Mouse (Mus musculus): ENCODE measurements at regions not wholly inside any gene's neighbourhood (a gene's known extent, or its start where the extent isn't known, plus 50 kb on each side); places are given as distances from the start of the nearest gene placed in this dataset.

DNA sequence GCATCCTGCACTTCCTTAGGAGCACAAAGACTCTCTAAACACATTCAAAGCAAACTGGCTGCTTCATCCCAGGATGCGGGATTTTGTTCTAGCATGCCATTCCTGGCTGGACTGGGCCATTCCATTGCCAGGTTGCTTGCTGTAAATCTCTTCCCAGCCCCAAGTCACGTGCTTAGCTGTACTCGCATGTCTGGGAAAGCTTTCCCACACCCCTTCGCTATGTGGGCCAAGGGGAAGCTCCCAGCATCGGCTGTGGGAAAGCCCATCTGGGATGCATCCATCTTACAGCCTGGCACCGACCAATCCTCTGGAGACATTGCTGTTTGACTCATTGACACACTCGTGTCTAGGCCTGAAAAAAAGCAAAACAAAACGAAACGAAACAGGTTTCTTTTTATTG is 84.5 kb upstream of the Cpeb2 start:
- TF ChIP-seq CTCF (IDR thresholded peaks at IDR 0.05; ENCODE audit: low read depth) = no peak
- 61% methylated on average over 9 of the region's 9 CpGs for WGBS
- Histone ChIP-seq H3K27ac (ENCODE audit: low read depth, low read length) (no peak overlapping the region), H3K4me1 (ENCODE audit: insufficient read depth) (no peaks in the 10 kb centered on the region), H3K36me3 (ENCODE audit: insufficient read depth) (no peaks in the 10 kb centered on the region), H3K9ac (no peak overlapping the region), H3K9me3 (ENCODE audit: low read length) (no peaks in the 10 kb centered on the region), H3K27me3 (ENCODE audit: insufficient read depth, low read length) (no peaks in the 10 kb centered on the region; the same call in 1 of the 2 replicates), H3K4me2 (ENCODE audit: low read depth) (no peak overlapping the region), H3K4me3 (ENCODE audit: low read depth, low read length) (no peak overlapping the region)
- DNase-seq = peak; percentile 35
- peak; percentile 64 for ATAC-seq

DNA sequence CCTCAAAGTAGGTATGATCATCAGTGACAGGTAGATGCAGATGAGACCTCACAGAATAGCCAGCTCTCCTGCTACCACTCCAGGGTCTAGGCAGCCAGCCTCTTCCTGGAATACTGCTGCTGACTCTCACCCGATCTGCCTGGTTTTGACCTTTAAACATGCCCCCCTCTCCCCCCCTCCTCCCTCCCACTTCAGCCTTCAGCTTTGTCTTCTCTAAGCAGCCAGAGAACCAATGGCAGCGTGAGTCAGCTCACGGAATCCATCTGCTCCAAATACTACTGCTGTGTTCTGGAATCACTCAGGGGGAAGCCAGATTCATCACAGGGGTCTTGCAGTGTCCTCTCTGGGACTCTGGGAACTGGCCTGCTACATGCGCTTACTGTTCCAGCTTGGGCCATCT is 83.4 kb upstream of the Cpeb2 start:
- Histone ChIP-seq H3K4me3 (ENCODE audit: low read depth, low read length) (no peak overlapping the region), H3K9me3 (ENCODE audit: low read length) (no peaks in the 10 kb centered on the region), H3K27ac (ENCODE audit: low read depth, low read length) (no peak overlapping the region), H3K4me1 (ENCODE audit: insufficient read depth) (no peaks in the 10 kb centered on the region), H3K9ac (no peak overlapping the region), H3K27me3 (ENCODE audit: insufficient read depth, low read length) (no peaks in the 10 kb centered on the region; the same call in 1 of the 2 replicates), H3K4me2 (ENCODE audit: low read depth) (no peak overlapping the region), H3K36me3 (ENCODE audit: insufficient read depth) (no peaks in the 10 kb centered on the region)
- TF ChIP-seq CTCF (IDR thresholded peaks at IDR 0.05; ENCODE audit: low read depth) = no peak
- ATAC-seq = no peak
- no peak for DNase-seq
- WGBS = 56% methylated on average over 4 of the region's 4 CpGs

GRCm38 (mm10) chr5:43151099-43151774 is 81.7 kb upstream of the Cpeb2 start:
- Histone ChIP-seq H3K4me1 (ENCODE audit: insufficient read depth) (no peaks in the 10 kb centered on the region), H3K27ac (ENCODE audit: low read depth, low read length) (no peak overlapping the region)
- 80% methylated on average over 3 of the region's 3 CpGs for WGBS

GRCm38 (mm10) chr5:43152119-43152611 is 80.8 kb upstream of the Cpeb2 start:
- 22% methylated on average over 8 of the region's 8 CpGs for WGBS
- Histone ChIP-seq H3K27ac (ENCODE audit: low read depth, low read length) (no peak overlapping the region), H3K27me3 (ENCODE audit: insufficient read depth, low read length) (no peaks in the 10 kb centered on the region), H3K4me2 (ENCODE audit: low read depth) (no peak overlapping the region), H3K9ac (no peak overlapping the region), H3K9me3 (ENCODE audit: low read length) (no peaks in the 10 kb centered on the region), H3K4me1 (ENCODE audit: insufficient read depth) (no peaks in the 10 kb centered on the region), H3K4me3 (ENCODE audit: low read depth, low read length) (no peak overlapping the region), H3K36me3 (ENCODE audit: insufficient read depth) (no peaks in the 10 kb centered on the region)
- peak; percentile 31 for DNase-seq
- no peak for TF ChIP-seq CTCF (IDR thresholded peaks at IDR 0.05; ENCODE audit: low read depth)
- peak; percentile 57 for ATAC-seq

More at GRCm38 (mm10) chr5:43151099-43151774, 81.7 kb upstream of the Cpeb2 start:
- Histone ChIP-seq H3K36me3 (ENCODE audit: insufficient read depth) (no peaks in the 10 kb centered on the region), H3K4me2 (ENCODE audit: low read depth) (no peak overlapping the region), H3K27me3 (ENCODE audit: insufficient read depth, low read length) (no peaks in the 10 kb centered on the region), H3K9me3 (ENCODE audit: low read length) (no peaks in the 10 kb centered on the region), H3K9ac (no peak overlapping the region), H3K4me3 (ENCODE audit: low read depth, low read length) (no peak overlapping the region)
- DNase-seq = no peak
- ATAC-seq = no peak
- no peak for TF ChIP-seq CTCF (IDR thresholded peaks at IDR 0.05; ENCODE audit: low read depth)

- no peak overlapping the region for H3K9ac ChIP-seq
- H3K27ac ChIP-seq (ENCODE audit: low read depth, low read length) = no peak overlapping the region
- H3K27me3 ChIP-seq (ENCODE audit: insufficient read depth, low read length) = no peaks in the 10 kb centered on the region
- no peak for ATAC-seq
- H3K4me1 ChIP-seq (ENCODE audit: insufficient read depth) = no peaks in the 10 kb centered on the region
- H3K9me3 ChIP-seq (ENCODE audit: low read length) = no peaks in the 10 kb centered on the region
- no peaks in the 10 kb centered on the region for H3K36me3 ChIP-seq (ENCODE audit: insufficient read depth)
- TF ChIP-seq CTCF (IDR thresholded peaks at IDR 0.05; ENCODE audit: low read depth) = no peak
- 37% methylated on average over 1 of the region's 1 CpGs for WGBS
- DNase-seq = no peak
- no peak overlapping the region for H3K4me3 ChIP-seq (ENCODE audit: low read depth, low read length)
- H3K4me2 ChIP-seq (ENCODE audit: low read depth) = no peak overlapping the region
Observed at GRCm38 (mm10) chr5:43152881-43153280, 80.1 kb upstream of the Cpeb2 start.

DNA sequence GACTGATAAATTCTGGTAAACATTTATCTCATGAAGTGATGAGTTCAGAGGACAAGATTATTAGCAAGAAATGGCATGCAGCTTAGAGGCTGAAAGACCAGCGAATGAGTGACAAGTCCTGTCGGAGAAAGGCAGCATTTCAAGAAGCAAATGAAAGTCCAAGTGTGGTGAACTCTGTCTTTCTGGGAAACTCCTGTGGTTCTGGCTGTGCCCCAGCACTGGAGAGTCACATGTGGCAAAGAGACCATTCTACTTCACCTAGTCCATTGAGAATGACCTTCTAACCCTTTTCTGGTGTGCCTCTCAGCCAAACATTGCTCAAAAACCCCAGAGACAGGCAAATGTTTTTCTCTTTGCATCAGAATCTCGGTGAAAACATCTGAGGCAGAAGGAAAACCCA is 76.2 kb upstream of the Cpeb2 start:
- Histone ChIP-seq H3K9me3 (ENCODE audit: low read length) (no peaks in the 10 kb centered on the region), H3K27ac (ENCODE audit: low read depth, low read length) (no peak overlapping the region), H3K4me2 (ENCODE audit: low read depth) (no peak overlapping the region), H3K4me3 (ENCODE audit: low read depth, low read length) (no peak overlapping the region), H3K4me1 (ENCODE audit: insufficient read depth) (no peaks in the 10 kb centered on the region), H3K36me3 (ENCODE audit: insufficient read depth) (no peaks in the 10 kb centered on the region), H3K9ac (no peak overlapping the region), H3K27me3 (ENCODE audit: insufficient read depth, low read length) (no peaks in the 10 kb centered on the region)
- 85% methylated on average over 3 of the region's 3 CpGs for WGBS
- no peak for ATAC-seq
- DNase-seq = no peak
- TF ChIP-seq CTCF (IDR thresholded peaks at IDR 0.05; ENCODE audit: low read depth) = no peak

DNA sequence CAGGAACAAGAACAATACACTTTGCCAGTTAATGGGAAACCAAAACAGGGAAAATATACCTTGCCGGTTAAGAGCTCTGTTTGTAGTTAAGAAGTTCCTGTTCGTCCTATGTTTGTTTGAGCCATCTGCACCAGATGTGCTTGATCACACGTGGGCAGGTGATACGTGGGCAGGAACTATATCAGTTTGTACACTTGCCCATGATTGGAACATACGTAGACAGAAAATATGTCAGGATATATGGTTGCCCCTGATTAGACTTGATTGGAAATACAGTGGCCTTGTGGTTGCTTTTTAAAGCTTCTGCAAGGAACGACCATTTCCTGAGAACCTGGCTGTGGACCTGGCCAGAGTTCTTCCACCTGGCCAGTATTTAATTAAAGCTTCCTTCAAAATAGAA is 72.8 kb upstream of the Cpeb2 start:
- Histone ChIP-seq H3K27me3 (ENCODE audit: insufficient read depth, low read length) (no peaks in the 10 kb centered on the region), H3K4me2 (ENCODE audit: low read depth) (no peak overlapping the region), H3K9ac (no peak overlapping the region), H3K4me1 (ENCODE audit: insufficient read depth) (no peaks in the 10 kb centered on the region), H3K27ac (ENCODE audit: low read depth, low read length) (no peak overlapping the region), H3K4me3 (ENCODE audit: low read depth, low read length) (no peak overlapping the region), H3K36me3 (ENCODE audit: insufficient read depth) (no peaks in the 10 kb centered on the region), H3K9me3 (ENCODE audit: low read length) (no peaks in the 10 kb centered on the region)
- 88% methylated on average over 6 of the region's 6 CpGs for WGBS
- no peak for TF ChIP-seq CTCF (IDR thresholded peaks at IDR 0.05; ENCODE audit: low read depth)
- DNase-seq = no peak
- no peak for ATAC-seq

Data from forebrain, postnatal 0 days (tissue).